Mouse (Mus musculus) myocyte (in vitro differentiated cells): ENCODE results near the gene Arid3c. TPM values are rescaled to one million over a fixed set of nuclear protein-coding genes. Genes with fewer than 3 reads are reported as not detected.
"Not testable (repeated sequence)": the region's sequence is repeated elsewhere in the genome, so short reads cannot be mapped to it uniquely, and the experiment has no call there.

ENCODE experiments used
- H3K27me3 ChIP-seq: one replicate; pipeline ENCODE4 v1.6.1; 2011; ENCODE audit not compliant: control insufficient read depth, insufficient read depth, insufficient read length
- H3K36me3 ChIP-seq: one replicate; pipeline ENCODE4 v1.6.1; 2011; ENCODE audit not compliant: control insufficient read depth, insufficient read depth
- H3K4me2 ChIP-seq: one replicate; pipeline ENCODE4 v1.6.1; 2011; ENCODE audit warnings: low read depth, control low read depth
- H3K4me3 ChIP-seq: one replicate; pipeline ENCODE4 v1.5.1; 2011; ENCODE audit warnings: mild to moderate bottlenecking, control low read depth, moderate library complexity
- H3K79me2 ChIP-seq: one replicate; pipeline ENCODE4 v1.6.1; 2011; ENCODE audit not compliant: control insufficient read depth, insufficient read depth
- H3ac ChIP-seq: one replicate; pipeline ENCODE4 v1.6.1; 2011; ENCODE audit not compliant: control insufficient read depth, insufficient read length
- polyA plus RNA-seq: library from polyadenylated mRNA; unstranded; fragments of >200 nt; fragmentation: generic; extraction: Trizol; gene quantifications from one replicate; pipeline ENCODE4 v1.2.1, GENCODE M21; 2012; ENCODE audit warnings: missing spikeins

Gene Arid3c
- polyA plus RNA-seq, 1 experiment: not detected

DNA sequence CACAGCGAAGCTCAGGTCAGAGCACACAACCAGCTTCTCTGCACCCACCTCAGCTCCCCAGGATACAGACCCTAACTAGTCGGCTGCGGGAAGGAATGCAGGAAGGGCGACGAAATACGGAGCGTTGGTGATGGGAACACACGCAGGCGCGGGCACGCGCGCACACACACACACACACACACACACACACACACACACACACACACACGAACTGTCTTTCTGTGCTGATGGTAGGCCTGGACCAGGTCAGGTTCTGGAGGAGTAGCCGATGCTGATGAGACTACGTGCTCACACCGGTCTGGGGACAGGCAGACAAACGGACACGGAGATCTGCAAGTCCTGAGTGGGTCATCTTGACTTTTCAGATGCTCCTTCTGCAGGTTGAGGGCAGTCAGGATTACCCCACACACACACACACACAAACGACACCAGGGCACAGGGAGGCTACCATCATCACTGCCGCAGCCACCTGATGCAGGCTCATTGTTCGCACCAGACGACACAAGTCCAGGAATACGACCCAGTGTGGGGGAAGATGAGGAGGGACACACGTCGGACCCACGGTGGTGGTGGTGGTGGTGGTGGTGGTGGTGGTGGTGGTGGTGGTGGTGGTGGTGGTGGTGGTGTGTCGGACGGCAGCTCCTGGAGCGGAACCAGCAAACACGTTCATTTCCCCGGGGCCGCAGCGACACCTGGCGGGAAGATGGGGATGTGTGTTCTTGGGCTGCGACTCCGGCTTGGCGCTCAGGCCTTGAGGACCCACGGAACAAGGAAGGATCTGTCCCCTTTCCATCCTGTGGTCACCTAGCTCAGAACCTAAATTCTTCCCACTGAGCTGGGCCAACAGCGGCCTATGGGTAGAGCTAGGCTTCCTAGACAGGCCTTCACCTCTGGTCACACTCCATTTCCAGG is 33.8 kb downstream of the Arid3c start, which contains the start of gene Cntfr:
Gene Cntfr (minus strand): TSS at position 160 of the 912 bp plus-strand sequence.
- H3K36me3 ChIP-seq, H3K27me3 ChIP-seq, H3K4me2 ChIP-seq, H3K4me3 ChIP-seq, H3K79me2 ChIP-seq, H3ac ChIP-seq: not testable (repeated sequence)

DNA sequence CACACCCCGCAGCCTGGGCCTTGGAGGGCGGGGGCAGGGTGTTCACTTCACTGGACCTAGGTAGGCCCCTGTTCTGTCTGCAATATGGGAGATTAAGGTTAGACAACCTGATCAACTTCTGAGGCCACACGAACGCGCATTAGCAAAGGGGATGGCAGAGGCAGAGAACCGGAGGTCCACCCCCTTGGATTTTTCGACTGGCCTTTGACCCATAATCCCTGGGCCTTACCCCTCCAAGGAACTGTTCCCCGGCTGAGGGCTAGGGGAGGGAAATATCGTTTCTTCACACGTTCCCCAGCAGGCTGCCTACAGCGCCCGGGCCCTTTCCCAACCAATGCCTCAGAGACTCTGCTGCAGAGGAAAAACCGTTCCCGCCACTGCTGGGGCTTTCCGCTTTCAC is 34.5 kb downstream of the Arid3c start:
- H3K36me3 ChIP-seq, H3ac ChIP-seq, H3K4me2 ChIP-seq, H3K79me2 ChIP-seq, H3K4me3 ChIP-seq, H3K27me3 ChIP-seq: not testable (repeated sequence)

DNA sequence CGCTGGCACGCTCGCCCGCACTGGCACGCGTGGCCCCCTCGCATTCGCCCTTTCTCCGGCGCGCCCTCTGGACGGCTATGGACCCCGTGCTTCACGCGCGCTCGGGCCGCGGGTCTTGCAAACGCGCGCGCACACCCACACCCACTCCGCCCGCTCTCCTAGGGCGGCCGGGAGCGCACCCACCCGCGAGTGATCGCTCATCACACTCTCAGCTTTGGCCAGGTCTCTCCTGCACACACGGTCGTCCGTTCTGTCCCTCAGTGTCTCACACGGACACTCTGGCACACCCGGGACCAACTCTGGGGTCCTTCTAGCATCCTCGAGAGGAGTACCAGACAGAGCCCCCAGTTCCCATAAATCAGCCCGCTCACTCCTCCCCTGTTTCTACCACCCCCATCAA is 35.1 kb downstream of the Arid3c start:
- not testable (repeated sequence) for H3ac ChIP-seq, H3K79me2 ChIP-seq, H3K4me3 ChIP-seq, H3K36me3 ChIP-seq, H3K27me3 ChIP-seq, H3K4me2 ChIP-seq

DNA sequence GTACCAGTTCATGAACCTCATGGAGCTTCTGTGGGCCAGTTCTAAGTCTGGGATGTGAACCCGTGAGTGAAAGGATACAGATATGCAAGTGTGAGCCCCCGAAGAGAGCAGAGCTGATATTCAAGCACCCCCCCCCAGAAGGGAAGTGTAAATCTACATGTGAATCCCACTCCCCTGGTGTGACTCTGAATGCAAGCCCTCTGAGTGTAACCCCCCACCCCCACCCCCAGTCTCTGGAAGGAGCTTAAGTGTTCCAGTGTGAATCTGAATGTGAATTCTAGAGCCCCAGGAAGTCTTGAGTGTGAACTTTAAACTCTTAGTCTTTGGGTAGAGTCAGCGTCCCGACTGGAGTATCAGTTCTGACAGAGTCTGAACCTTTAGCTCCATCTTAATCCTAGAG is 37.4 kb downstream of the Arid3c start:
- not testable (repeated sequence) for H3K4me2 ChIP-seq, H3K79me2 ChIP-seq, H3K27me3 ChIP-seq, H3K4me3 ChIP-seq, H3ac ChIP-seq, H3K36me3 ChIP-seq

DNA sequence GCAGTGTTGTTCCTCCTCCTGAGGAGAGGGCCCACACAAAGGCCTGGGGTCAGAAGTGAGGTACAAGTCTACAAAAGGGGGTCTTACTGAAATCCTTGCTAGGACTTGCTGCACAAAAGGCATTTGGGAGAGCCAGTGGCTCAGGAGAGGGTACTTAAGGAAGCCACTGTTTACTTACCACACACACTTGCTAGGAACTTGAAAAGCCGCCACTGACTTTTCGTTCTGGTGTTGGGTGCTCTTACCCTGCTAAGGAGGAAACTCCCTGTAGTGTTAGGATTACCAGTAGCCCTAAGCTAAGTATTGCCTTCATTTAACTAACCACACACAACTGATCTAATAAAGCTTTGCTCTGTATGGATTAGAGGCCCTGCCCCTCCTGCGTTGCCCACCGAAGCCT is 40.9 kb downstream of the Arid3c start:
- not testable (repeated sequence) for H3K79me2 ChIP-seq, H3K4me2 ChIP-seq, H3K27me3 ChIP-seq, H3ac ChIP-seq, H3K36me3 ChIP-seq, H3K4me3 ChIP-seq

DNA sequence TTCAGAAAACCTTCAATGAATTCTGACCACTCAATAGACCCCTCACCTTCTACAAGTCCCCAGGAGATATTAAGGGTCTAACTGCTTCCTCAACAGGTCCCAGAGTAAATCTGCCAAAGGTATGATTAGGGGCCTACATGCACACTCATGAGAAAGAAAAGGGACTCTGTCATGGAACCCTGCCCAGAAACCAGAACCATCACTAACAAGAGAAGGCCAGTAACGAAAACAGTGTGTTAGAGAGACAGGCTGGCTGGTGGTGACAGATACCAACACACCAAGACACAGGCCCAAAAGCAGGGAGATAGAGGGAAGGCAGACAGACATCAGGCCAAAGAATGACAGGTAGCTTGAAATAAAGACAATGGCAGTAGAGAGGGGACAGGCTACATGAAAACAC is 42.4 kb downstream of the Arid3c start:
- not testable (repeated sequence) for H3K4me2 ChIP-seq, H3K36me3 ChIP-seq, H3K27me3 ChIP-seq, H3K79me2 ChIP-seq, H3K4me3 ChIP-seq, H3ac ChIP-seq

DNA sequence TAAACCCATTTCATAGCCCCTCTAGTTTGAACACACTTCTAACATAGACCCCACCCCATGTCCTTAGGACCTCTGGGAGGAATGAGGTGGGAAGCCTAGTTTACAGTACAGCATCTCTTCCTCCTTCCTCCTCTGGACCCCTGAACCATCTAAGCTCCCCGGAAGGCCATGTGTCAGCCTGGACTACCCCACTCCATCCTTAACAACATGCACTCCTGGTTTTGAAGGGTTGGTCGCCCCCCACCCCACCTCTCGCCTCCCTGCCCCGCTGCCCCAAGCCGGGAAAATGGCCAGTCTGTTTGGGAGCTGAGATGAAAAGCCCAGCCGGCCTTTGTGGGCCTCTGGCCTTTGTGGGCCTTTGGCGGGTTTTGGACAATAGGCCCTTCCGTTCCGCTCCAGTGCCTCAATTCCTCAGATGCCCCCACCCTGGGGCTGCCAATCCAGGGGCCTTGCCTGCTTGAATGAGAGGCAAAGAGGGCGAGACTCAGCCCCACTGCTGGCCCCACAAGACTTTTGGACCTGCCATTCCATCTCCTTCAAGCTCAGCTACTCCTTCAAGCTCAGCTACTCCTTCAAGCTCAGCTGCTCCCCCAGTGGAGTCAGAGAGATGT is 45.0 kb downstream of the Arid3c start:
- H3K36me3 ChIP-seq, H3ac ChIP-seq, H3K79me2 ChIP-seq, H3K4me2 ChIP-seq, H3K4me3 ChIP-seq: not testable (repeated sequence)
- peaks cover 12% of the 10 kb centered on the region for H3K27me3 ChIP-seq

DNA sequence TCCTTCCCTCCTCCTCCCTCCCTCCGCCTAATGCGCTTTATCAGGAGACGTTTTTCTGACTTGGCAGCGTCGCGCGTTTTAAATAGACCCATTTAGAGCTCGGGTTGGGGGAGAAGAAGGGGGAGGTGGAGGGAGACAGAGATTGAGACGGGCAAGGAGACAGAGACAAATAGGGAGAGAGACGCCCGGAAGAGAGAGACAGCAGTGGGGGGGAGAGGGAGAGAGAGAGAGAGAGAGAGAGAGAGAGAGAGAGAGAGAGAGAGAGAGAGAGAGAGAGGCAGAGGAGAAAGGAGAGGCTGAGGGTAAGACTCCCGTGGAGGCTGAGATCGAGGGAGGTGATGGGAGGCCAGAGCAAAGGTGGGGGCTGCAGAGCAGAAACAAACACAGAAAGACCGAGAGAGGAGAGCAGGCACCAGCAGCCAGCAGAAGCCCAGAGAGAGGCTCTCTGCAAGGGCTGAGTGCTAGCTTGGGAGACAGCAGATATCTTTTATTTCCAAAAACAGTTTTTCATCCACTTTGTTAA is 46.0 kb downstream of the Arid3c start:
- H3K4me3 ChIP-seq, H3K79me2 ChIP-seq, H3ac ChIP-seq, H3K4me2 ChIP-seq, H3K36me3 ChIP-seq: not testable (repeated sequence)
- peaks cover 20% of the 10 kb centered on the region for H3K27me3 ChIP-seq

DNA sequence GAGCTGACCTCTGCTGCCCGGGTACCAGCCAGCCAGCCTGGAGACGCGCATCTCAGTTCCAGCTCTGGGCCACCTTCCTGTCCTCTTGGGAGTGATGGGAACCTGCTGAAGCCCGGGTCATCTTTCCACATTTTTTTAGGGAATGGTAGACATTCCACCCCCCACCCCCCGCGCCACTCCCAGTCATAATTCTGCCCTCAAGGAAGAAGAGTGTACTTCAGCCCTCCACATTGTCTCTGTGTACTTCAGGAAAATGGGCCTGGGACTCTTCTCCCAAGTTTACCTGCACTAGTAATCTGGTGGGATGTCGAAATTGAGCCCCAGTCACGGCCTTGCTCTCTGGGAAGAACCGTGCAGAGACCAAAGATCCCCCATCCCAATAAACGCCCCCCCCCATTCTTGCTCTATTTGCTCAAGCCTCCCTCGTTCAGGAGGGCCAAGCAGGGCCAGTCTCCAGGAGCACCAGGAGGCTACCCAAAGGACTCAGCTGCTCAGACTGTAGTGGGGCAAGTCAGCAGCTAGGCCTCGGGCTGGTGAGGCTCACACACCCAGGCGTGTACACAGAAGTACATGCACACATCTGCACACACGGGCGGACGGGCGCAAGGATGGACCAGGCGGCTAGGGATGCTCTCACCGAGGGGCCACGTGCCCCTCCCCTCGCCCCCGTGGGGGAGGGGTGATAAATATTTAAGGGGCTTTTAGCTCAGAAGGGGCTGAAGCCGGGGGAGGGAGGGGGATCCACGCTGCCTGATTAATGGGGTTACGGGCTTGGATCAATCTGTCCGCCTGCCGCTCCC is 46.6 kb downstream of the Arid3c start:
- H3K4me3 ChIP-seq, H3K36me3 ChIP-seq, H3ac ChIP-seq, H3K4me2 ChIP-seq, H3K79me2 ChIP-seq: not testable (repeated sequence)
- H3K27me3 ChIP-seq: peaks cover 27% of the 10 kb centered on the region

DNA sequence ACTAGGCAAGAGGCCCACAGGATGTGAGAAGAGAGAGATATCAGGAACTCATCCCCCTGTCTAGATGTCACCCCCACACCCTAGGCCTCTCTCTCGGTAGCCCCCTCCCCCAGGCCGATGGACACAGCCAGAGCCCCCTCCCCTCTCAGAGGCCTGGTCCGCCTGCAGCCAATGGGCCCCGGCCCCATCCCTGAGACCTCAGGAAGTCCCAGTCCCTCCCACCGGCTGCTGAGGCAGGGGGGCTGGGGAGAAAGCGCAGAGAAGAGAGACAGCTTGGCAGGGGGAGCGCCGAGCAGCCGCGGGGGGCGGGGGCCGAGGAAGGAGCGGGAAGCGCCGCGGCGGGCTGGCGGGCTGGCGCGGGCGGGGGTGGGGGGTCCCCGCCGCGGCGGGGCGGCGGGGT is 47.6 kb downstream of the Arid3c start:
- peaks cover 37% of the 10 kb centered on the region for H3K27me3 ChIP-seq
- not testable (repeated sequence) for H3K79me2 ChIP-seq, H3ac ChIP-seq, H3K36me3 ChIP-seq, H3K4me2 ChIP-seq, H3K4me3 ChIP-seq
